Mouse (Mus musculus) skeletal muscle tissue, adult 2 months (tissue): ENCODE results near the gene Cacnb3.
A peak's percentile ranks its signal among the peaks of the same experiment; 100 is the strongest.

Experiments
- DNase-seq: peaks from one replicate; pipeline ENCODE4 v3.0.0-alpha.2; 2012; ENCODE audit warnings: low read depth, low spot score

Gene Cacnb3

DNA sequence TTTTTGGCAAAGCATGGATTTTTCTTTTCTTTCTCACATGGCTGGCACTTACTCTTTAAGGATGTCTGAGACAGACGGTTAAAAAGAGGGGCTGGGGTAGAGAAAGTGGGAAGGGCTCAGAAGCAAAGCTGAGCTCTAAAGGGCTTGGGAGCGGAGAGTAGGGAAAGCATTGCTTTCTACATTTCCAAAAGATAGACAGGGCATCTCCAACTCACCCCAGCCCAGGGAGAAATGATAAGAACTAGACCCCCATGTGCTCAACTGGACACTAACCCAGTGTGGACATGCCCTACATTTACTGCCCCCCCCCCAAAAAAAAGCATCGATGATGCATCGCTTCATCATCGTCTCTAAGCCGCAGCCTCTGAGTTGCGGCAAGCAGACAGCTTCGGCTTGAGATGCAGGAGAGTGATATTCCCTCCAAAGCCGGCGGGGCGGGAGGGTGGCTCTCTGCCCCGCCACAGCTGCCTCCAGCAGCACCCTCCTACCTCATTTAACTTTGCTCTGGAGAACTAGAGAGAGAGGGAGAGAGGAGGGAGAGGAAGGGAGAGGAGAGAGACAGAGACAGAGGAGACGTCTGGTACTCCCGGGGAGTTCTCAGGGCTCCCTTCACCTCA lies 45.1 kb downstream of the Cacnb3 start:
- DNase-seq = no peak

DNA sequence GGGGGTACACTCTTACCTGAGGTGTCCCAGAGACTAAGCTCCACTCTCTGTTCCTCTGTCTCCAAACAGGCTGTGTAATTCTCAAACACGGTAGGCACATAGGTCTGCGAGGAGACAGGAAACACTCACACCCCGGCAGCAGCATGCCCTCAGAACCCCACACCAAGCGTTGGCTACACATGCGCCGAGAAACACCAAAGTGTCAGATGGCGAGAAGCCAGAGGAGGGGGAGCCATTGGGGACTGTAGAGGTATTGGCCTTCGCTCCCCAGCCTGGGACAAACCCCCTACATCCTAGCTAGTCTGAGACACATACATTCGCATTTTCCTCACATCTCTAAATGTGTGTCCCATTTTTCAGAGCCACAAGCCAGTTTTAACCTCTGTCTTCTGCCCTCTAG lies 45.8 kb downstream of the Cacnb3 start:
- DNase-seq = no peak

GRCm38 (mm10) chr15:98676940-98677728 lies 46.5 kb downstream of the Cacnb3 start, which contains the start of gene Rnd1:
Gene Rnd1, minus strand, starts transcription at chr15:98677461.
- peak; percentile 89 for DNase-seq

DNA sequence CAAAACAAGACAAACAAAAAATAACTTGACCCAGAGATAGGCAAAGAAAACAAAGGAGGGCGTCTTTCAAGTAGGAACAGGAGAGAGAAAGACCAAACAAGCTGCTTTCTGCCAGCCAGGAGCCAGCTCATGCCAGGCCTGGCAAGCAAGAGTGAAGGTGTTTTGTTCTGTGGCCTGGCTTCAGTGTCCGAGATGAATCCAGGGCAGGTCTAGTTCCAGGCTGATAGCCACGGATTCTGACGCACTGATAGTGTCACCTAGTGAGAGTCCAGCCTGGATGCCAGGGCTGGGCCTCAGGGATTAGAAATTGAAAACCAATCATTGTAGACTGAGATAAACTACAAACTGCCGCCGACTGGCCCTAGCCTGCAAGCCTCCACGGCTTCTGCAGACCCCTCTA lies 47.3 kb downstream of the Cacnb3 start:
- DNase-seq = no peak

DNA sequence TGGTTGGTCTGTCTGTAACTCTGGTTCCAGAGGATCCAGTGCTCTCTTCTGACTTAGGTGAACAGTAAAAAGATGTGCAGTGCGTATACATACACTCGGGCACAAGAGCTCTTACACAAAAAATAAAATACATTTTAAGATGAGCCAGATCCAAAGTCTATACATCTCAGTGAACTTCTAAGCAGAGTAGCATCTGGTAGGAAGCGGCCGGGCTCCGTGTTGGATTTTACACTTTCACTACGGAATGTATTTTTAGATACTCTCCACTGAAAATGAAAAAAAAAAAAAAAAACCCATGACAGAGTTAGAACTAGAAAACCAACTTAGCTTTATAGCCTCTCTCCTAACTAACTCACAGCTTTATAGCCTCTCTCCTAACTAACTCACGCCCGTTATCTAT lies 50.0 kb downstream of the Cacnb3 start:
- no peak for DNase-seq

GRCm38 (mm10) chr15:98681633-98682032 lies 51.0 kb downstream of the Cacnb3 start:
- DNase-seq = no peak

GRCm38 (mm10) chr15:98683177-98683576 lies 52.5 kb downstream of the Cacnb3 start:
- DNase-seq = no peak

DNA sequence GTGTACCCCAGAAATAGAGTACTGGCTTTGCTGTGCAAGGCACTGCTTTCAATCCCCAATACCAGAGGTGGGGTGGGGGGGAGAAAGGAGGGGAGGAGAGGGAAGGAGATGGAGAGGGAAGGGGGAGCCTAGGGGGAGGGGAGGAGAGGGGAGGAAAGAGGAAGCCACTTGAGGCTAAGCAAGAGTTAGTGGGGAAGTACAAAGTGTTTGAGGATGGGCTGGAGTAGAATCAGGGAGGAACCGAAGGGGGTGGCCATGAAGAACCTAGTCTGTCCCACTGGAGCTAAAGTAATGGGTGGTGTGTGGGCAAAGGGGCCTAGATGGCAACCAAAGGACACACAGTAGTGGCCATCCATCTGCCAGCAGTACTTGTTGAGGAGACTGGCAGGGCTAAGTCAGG lies 53.1 kb downstream of the Cacnb3 start:
- DNase-seq = no peak

DNA sequence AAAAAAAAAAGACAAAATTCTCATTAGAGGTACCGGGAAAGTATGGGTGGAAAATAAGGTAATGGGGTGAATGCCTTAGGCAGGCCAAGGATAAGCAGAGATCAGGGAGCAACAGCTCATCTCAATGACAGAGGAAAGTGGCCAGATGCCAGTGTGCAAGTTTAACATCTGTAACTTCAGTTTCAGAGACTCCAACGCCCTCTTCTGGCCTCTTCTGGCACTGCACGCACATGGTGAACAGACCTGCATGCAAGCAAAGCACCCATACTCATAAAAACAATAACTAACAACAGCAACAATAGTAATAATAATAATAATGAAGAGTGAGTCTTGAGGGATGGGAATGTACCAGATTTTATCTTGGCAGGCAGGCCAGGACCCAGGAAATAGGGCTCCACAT lies 55.3 kb downstream of the Cacnb3 start:
- DNase-seq = no peak

DNA sequence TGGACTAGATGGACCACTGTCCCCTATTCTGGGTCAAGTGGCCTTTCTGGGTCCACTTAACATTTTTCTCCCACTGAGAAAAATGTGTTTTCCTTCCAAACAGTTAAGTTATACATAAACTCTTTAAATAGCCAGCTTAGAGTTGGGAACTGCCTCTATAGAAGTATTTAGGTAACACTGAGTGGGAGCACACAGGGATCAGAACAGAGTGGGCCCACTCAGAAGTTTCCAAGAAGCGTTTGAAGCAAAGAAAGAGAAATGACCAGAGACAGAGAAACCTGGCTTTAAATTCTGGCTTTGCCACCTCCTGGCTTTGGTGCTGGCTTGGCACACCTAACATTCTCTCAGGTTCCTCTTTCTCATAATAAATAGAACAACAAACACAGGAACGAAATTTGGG lies 59.0 kb downstream of the Cacnb3 start:
- DNase-seq = no peak

- DNase-seq = no peak
Observed at GRCm38 (mm10) chr15:98691486-98692147, 61.0 kb downstream of the Cacnb3 start.

DNA sequence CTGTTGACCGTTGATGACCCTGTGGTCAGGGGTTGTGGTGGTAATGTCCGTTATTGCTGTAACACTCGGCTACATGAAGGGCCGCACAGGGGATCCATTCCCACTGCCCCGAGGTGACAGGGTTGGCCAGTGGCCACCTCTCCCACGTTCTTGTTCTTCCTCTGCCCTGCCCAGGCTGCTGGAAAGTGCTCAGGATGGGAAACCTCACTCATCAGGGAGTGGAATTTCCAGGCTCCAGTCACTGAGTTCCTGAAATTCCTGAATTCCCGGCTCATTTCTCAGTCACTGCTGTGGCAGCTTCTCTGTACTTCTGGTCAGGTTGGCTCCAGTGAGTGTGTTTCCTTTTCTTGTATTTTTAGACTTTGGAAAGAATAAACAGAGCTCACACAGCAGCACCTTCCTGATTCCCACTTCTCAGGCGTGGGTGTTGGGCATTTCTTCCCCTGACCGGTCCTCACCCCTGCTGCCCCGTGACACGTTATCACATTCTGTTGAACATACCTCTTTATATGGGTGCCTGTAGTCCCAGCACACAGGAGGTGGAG lies 61.6 kb downstream of the Cacnb3 start:
- DNase-seq = no peak
